Mouse (Mus musculus) adrenal gland, postnatal 36 days (tissue): Measurements from ENCODE around the gene Gm20696. TPM values are rescaled to one million over a fixed set of nuclear protein-coding genes. Genes with fewer than 3 reads are reported as not detected.

Source experiments
- DNase-seq, 2 experiments: peaks; one replicate each; pipeline ENCODE4 v3.0.0; 2021; ENCODE audit warnings: mixed read lengths in 1 of 2
- total RNA-seq, 2 experiments: library from RNA; stranded (reverse); gene quantifications; 2 replicates each; pipeline ENCODE4 v1.2.3; 2021

Gene Gm20696
- total RNA-seq, 2 experiments from 2014 or later = 3.4 to 4.7 TPM

DNA sequence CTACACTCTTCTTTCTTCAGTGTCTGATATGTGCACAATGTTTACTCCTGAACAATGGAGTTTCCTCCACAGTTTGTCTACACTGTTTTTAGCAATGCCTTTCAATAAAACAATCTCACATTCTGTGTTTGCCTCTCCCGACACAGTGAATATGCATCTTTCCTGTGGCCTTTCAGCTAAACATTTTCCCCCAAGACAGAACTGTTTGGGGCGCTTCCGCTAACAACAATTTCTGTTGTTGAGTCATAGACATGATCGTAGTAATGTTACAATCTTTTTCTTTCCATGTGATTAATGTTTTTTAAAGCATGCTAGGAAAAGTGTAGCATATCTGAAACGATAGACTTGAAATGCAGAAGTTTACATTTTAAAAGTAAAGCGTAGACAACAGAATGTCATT, 338.5 kb downstream of the Gm20696 start:
- no peak for DNase-seq

DNA sequence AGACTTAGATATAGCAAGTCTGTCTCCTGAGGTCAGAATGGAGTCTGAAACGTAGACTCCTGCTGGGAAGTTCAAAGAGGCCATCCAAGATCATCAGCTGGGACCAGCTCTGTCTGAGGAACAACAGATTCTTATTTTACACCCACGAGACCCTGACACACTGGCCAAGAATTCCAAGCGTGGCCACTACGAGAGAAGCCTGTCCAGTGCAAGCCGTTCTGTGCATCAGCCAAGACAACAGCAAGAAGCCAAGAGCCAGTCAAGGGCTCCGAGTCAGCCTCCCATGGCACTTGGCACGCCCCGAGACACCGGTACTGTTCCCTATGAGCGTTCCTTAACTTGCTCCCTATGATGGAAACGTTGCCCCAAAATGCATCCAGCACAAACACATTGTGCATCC, 338.9 kb downstream of the Gm20696 start:
- DNase-seq = peak; percentile 27 to 35

DNA sequence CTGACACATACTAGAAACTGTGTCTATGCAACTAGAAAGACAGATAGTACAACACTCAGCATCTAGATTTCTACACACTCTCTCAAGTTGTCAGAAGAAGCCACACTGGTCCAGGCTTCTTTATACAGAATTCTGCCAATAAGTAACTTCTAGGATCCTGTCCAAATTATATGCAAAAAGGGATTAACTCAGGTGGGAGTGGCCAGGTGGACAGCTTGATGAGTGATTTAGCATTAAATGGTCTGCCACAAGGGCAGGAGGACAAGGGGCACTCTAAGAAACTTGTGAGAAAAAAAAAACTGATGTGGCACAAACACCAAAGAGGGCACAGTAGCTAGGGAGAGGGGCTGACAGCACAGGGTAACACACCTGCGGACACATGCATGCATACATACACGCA, 340.7 kb downstream of the Gm20696 start:
- no peak for DNase-seq

DNA sequence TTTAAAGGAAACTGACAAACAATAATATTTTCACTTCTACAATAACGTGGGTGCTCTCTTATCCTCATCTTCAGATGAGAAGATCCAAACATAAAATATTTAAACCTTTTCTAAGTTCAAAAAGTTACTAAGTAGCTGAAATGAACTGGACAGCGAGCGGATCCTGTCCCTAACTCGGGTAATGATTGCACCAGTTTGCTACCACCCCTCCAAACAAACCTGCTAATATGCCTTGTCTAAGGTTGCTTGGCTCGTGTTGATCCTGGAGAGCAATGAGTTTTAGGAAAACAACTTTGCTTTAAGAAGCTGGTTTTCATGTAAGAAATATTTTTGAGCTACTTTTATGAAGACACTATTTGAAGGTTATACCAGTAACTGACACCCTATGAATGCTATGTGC, 341.1 kb downstream of the Gm20696 start:
- DNase-seq = no peak

DNA sequence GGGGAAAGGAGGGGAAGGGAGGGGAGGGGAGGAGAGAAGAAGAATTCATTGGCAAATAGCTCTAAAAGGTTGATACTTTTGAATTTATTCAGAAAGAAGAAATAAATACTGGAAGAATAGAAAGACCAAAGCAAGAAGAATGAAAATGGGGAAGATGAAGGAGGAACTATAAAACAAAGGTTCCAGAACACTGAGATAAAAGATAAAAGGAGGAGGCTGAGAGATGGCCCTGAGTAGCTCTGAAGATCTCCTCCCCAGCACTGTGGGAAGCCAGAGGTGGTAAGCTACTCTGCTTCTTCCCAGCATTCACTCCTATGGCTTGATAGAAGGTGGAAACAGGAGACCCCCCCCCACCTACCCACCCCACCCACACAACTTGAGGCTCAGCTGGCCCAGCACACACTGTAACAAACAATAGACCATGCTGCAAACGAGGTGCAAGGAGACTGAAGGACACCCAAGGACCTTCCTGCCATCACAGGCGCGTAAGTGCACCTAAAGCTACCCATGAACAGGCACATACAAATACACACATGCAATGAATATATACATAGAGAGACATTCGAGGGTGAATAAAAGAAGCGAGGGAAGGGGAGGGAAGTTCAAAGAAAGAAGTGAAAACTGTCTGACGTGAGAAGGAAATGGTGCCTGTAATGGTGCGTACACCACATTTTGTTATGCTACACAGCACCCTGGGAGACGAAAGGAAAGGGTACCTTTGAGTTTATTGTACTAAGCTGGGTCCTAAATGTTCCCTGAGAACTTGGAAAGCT, 344.3 kb downstream of the Gm20696 start:
- no peak for DNase-seq

DNA sequence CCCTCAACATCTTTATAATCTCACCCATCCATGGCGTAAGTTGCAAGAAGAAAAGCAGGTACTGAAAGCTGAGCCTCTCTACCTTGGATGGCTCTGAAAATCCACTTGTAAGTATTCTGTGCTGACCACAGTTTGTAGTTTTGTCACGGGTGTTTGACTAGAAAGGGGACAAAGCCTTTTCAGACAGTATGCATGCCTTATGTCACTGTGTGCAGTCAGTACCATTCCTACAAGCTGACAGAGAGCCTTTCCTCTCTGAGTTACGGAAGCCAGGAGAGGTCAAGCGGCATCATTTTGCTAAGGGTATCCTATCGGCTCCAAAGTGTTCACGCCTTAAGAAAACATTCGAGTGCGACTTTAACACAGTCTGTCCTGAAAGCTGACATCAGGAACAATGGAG, 346.2 kb downstream of the Gm20696 start:
- no peak for DNase-seq

DNA sequence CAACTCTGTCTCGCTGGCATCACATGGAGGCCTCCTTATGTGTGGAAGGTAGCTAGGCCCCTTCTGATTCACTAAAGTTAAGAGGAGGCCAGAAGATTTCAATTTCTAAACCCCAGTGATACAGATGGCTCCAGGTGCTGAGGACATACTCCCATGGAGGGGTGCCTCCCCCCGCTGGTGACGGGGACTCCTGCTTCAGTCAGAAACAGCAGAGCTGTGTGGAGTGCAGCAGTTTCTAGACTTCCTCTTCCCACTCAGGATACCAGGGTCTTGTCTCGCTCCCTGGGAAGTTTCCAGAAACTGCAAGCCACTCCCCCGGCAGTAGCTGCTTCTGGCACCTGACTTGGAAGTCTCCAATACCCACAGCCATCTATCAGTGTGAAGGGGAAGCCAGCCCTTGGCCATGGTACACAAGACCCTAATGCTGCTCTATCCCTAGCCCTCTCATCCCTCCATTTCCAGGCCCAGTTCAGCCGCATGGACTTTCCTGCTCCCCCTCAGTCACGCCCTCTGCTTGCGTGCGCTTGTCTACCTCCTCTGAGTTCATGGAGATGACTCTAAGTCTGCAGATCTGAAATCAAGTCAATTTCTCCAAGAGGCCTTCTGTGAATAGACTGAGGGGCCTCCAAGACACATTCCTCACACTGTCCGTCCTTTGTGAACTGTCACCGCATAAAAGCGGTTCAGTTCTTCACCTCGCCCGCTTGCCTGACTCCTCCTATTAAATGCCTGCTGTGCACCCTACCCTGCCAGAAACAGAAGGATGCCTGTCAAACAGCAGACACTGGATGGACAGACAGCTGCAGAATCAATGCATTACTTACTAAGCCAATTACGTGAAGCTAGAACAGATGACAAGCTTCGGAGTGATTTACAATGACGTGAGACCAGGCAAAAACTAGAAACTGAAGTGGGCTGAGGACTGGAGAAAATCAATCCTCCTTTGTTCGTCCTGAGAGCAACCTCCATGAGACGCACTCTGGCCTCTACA, 346.9 kb downstream of the Gm20696 start:
- no peak for DNase-seq

DNA sequence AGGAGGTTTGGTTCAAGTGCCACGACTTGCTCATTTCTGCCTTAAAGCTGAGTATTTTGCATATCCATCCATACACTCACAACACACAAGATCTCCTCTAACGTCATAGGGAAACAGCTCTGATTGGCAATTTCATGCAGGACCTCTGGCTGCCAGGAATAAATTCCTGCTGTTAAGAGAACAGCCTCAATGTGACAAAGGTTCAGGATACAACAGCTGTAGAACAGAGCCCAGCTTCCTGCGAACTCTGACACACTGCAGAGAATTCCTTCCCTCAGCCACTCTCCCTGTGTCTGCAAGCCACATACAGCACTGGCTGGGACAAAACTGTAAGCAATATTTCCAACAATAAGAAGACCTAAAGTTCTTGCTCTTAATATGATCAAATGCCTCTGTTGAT, 351.9 kb downstream of the Gm20696 start:
- DNase-seq = no peak

DNA sequence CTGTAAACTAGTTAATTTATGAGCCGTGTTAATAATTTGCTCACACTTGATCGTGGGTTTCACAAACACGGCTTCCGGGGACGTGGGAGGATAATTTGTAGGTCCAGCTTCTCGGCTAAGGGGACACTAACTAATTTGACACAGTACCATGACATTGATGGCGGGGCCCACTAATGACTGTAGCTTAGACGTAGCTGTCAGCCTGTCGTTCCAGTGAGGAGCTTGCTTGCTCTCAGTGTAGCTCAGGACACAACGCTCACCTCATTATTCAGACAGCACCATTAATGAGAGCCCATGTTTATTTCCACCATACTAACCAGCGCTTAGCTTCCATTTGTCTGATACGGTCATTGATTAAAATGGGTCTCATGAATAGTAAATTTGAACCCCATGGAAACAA, 356.1 kb downstream of the Gm20696 start:
- no peak for DNase-seq

DNA sequence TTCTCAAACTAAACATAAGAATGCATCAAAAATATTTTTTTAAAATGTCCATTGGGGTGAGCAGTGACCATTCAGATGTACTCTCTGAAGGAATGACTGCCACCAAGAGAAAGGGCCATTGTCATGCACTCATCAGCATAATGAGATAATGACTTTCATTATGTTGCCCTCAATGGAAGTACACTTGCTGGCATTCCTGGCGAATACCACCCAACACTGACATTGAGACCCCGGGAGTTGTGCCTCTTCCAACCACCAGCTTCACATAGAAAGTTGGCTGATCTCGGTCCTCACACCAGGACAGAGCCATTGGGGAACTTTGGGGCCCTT, 356.5 kb downstream of the Gm20696 start:
- no peak for DNase-seq

DNA sequence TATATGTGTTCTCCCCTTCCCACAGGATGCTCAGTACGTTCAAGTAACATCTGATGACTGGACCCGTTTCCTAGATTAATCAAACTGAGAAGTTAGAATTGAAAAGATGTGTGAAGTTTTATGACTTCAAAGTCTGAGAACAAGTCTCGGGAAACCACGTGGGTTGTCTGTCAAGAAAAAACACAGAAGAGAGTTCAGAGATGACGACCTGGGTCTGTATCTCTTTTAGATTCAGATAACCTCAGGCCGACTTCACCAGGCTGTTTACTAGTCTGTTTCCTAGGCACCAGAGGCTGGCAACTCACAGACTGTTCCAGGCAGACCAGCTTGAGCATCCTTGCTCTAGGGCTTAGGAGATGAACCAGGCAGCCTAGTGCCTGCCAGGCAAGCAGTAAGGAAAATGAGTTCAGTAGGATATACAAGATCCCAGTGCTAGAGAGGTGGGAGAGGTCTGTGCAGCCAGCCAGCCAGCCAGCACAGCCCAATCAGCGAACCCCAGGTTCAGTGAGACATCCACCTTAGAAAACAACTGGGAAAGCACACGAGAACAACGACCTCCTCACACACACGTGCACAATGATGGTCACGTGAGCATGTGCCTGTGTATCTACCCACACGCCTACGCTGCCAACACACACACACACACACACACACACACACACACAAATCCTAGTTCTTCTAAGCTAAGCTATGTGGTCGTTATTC, 357.0 kb downstream of the Gm20696 start:
- no peak for DNase-seq

DNA sequence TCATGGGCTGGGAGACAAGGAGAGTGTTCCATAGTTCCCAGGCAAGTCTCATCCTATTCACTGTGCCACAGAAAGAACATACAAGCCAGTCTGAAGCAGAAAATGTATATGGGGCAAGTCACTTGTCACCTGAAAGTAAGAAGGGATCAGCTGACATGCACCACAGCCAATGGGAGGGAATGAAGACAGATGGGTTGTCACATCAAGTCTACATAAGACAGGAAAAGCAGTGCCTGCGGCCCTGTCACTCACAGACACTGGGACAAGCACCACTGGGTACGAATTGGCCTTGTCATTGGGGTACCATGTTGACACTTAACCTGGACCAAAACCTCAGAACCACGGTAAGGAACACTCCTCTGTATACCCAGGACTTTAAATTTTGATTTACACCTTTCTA, 360.8 kb downstream of the Gm20696 start:
- DNase-seq = no peak

DNA sequence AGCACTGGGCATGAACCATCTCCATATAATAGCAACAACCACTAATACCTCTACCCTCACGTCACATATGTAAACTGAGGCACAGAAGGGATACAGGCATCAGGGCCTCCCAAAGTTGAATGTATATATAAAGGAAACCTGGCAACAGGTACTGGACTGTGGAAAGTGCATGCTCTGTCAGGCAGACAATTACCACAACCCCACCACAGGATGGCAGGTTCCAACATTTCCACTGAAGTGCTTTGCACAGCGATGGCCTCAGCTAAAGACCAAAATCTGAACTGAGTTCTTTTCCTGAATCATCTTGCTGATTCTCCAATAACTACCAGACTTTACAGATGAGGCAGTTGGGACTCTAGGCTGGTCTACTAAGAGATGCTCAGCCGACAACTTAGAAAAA, 361.4 kb downstream of the Gm20696 start:
- DNase-seq = no peak

DNA sequence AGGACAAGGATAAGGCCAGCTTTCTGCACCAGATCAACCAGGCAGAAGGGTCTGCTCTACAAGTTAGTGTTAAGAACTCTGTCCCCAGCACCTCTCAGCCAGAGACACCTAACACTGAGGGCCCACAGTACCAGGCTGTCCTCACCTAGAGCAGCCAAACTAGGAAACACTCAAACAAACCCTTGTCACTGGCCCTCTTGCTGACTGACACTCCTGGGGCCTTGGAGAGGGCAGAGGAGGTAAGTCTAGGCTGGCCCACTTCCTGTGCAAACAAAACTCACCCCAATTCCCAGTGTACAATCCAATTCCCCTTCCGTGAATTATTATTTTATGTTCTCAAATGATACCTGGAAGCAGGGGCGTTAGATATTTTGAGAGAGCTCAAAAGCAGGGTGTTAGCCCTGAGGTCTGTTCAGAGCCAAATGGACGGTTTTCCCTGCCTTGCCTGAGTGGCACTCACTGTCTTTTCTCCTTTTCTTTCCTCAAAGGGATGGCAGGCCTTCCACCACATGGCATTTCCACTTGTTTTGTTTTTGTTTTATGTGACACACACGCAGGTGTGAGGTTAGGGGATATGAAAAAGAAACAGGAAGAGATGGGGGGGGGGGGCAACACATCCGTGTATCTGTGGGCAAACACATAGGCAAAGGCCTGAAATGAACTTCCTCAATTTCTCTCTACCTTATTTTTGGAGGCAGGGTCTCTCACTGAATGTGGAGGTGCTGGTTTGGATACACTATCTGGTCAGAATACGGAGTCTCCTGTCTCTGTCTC, 363.7 kb downstream of the Gm20696 start:
- no peak for DNase-seq

DNA sequence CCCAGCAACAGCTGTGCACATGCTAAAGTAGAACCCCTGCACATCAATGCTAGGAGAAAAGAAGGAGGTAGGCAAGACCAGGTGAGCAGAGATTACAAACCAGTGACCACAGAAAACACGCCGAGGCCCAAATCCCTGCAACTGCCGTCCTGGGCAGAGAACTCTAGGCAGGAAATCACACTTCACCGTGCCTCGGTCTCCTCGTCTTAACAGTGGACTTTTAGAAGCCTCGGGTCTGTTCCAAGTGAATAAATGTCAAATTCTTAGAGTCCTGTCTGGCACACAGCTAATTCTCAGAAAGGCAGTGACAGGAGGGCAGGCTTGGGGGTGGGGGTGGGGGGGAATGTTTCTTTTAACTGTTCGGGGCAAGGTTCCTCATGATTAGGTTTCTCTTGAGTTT, 364.7 kb downstream of the Gm20696 start:
- DNase-seq = no peak

DNA sequence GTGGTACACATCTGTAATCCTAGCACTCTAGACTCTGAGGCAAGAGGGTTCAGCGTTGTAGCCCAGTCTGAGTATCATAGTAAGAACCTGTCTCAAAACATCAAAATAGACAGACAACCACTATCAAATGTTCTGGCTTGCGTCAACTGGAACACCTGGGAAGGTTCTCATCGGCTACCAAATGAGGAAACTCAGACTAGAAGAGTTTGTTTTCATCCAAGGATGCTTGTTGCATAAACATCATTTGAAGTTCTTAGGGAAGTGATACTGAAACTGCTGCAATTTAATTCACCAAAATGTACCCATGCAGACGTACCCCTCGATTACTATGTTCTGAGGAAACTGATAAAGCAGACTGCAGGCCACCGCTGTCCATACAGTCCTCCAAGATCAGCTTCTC, 366.4 kb downstream of the Gm20696 start:
- DNase-seq = no peak

DNA sequence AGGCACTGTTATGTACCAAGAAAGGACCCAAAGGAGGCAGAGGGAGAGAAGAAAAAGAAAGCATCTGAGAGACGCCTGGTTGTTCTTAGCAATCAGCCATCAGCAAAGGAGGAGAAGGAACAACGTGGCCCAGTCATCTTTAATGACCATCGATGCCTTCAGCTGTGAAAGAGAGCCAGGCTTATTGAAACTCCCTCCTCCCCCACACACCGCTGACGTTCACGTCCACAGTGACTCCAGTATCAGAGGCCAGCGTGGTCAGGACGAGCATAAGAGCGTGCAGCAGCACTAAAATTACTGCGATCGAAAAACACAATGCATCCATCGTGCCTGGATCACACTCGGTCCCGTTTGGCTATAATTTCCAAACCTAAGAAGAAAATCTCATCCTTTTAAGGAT, 367.4 kb downstream of the Gm20696 start:
- no peak for DNase-seq

DNA sequence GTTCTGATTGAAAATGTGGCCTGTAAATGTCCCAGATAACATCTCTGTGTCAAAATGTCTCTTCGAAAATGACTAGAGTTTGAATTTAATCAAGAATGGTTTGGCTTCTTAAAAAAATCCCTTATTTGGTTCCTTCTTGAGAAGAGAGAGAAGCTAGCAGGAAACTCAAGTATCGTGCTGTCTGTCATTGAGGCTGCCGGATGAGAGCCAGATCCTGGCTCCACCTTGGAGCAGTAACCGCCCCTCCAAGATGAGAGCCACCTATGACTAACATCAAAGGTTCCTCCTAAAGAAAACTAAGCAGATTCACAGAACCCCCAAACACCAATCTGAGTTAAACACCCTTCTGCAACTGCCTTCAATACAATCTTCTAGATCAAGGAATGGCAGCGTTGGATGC, 369.1 kb downstream of the Gm20696 start:
- DNase-seq = no peak

DNA sequence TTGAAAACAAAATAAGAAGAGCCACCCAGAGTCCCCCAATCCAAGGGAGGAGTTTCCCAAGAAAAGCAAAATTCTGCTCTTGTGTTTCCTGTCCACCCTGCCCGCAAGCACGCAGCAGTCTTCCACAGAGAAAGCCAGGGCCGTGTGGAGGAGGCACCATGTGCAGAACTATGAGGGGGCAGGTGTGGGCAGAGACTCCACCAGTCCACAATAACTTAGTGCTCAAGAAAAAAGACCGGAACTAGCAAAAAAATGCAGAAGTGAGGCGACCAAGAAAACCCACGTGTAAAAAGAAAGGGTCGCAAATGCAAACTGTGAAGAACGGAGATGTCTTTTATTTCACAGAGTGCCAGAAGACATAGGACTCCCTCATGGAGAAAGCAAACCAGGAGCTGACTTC, 371.1 kb downstream of the Gm20696 start:
- DNase-seq = no peak

DNA sequence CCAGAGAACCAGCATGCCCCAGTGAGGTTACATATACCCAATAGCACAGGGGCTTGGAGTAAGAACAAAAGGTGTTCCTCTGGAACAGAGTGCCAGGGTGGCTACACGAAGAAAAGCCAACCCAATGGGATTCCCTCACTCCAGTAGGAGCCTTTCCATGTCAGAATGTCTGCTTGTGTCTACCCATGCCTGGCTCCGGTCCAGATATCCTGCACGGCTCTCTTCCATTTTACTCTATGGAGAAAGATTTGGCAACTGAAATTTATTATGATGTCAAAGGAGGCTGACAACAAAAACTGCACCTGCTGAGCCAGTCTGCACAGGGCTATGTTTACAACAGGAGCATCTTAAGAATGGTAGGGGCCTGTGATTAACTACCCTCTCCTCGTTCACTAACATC, 377.4 kb downstream of the Gm20696 start:
- DNase-seq = no peak

DNA sequence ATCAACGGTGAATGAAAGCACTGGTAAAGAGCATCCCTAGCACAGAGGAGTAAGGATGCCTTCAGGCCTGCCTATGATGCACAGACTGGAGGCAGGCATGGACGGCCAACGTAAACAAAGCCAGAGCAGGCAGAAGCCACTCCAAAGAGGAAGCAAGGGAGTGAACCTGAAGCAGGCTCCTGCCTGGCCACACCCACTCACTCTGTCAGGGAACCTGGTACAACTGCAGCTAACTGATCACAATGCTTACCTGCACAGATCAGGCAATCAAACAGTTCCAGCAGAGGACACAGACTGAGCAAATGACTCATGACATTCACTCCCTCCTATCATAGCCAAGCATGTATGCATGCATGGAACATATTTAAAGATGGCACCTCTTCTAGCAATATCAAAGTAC, 381.6 kb downstream of the Gm20696 start:
- no peak for DNase-seq

DNA sequence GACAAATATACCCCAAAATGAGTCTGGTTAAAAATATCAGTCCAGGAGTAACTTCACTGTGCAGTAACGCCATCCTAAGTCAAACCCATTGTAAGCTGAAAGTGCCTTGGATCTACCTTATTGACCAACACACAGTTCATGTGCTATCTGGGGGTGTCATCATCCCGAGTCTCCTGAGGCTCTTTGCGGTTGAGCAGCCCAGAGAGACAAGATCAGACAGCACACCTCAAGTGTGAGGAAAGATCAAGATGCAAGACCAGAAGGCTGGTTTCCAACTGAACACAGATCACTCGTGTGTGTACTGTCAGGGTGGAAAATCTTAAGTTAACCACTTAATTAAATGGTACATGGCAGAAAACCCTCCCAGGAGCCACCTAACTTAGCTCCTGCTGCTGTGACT, 382.6 kb downstream of the Gm20696 start:
- DNase-seq = no peak
